Mouse (Mus musculus) gastrocnemius, postnatal 10 days (tissue): ENCODE data around the gene Defb21. TPM values are rescaled to one million over a fixed set of nuclear protein-coding genes. Genes with fewer than 3 reads are reported as not detected.

Source experiments
- DNase-seq: peaks from one replicate; pipeline ENCODE4 v3.0.0; 2021; ENCODE audit warnings: mixed read lengths
- long read RNA-seq, 2 experiments: library from polyadenylated mRNA; stranded (forward); transcript quantifications; one replicate each; pipeline ENCODE4 v2.0.0; 2021
- total RNA-seq, 2 experiments: library from RNA; stranded (reverse); gene quantifications; 2 replicates each; pipeline ENCODE4 v1.2.3; 2021

The Defb21 gene
- not detected for total RNA-seq
- long read RNA-seq, experiment 1, result 0 reads
- long read RNA-seq, experiment 2, result 0 reads

GRCm38 (mm10) chr2:152572114-152572794, at the start of gene Defb21:
TSS of gene Defb21 (plus strand) at chr2:152572744.
- peak; percentile 29 for DNase-seq

GRCm38 (mm10) chr2:152539944-152540710, 32.4 kb upstream of the Defb21 start, which contains the start of gene Defb29:
TSS of gene Defb29 (minus strand) at chr2:152540098.
- DNase-seq, result no peak

- DNase-seq, result no peak
Observed at GRCm38 (mm10) chr2:152541979-152542378, 30.6 kb upstream of the Defb21 start.

- DNase-seq, result no peak
Observed at GRCm38 (mm10) chr2:152542897-152543296, 29.6 kb upstream of the Defb21 start.

GRCm38 (mm10) chr2:152543478-152543877, 29.1 kb upstream of the Defb21 start:
- no peak for DNase-seq

GRCm38 (mm10) chr2:152544691-152545090, 27.9 kb upstream of the Defb21 start:
- peak; percentile 9 for DNase-seq

- no peak for DNase-seq
Observed at GRCm38 (mm10) chr2:152548124-152548523, 24.4 kb upstream of the Defb21 start.

GRCm38 (mm10) chr2:152553774-152554423, 18.6 kb upstream of the Defb21 start:
- DNase-seq, result peak; percentile 69

- no peak for DNase-seq
Observed at GRCm38 (mm10) chr2:152556655-152557054, 15.9 kb upstream of the Defb21 start.

- no peak for DNase-seq
Observed at GRCm38 (mm10) chr2:152569038-152569437, 3.5 kb upstream of the Defb21 start, which contains the start of gene Gm17416. TSS of gene Gm17416 (plus strand) at chr2:152569338.

GRCm38 (mm10) chr2:152569881-152570280, 2.7 kb upstream of the Defb21 start:
- no peak for DNase-seq

GRCm38 (mm10) chr2:152570313-152570712, 2.2 kb upstream of the Defb21 start:
- DNase-seq, result no peak

GRCm38 (mm10) chr2:152573484-152573883, 940 bp downstream of the Defb21 start:
- no peak for DNase-seq

- no peak for DNase-seq
Observed at GRCm38 (mm10) chr2:152580107-152580506, 7.6 kb downstream of the Defb21 start, which contains the start of gene Defb19. TSS of gene Defb19 (minus strand) at chr2:152580312.

- DNase-seq, result no peak
Observed at GRCm38 (mm10) chr2:152580612-152581011, 8.1 kb downstream of the Defb21 start.

- no peak for DNase-seq
Observed at GRCm38 (mm10) chr2:152586926-152587560, 14.5 kb downstream of the Defb21 start.

- no peak for DNase-seq
Observed at GRCm38 (mm10) chr2:152588450-152588849, 15.9 kb downstream of the Defb21 start.

GRCm38 (mm10) chr2:152589021-152589420, 16.5 kb downstream of the Defb21 start:
- no peak for DNase-seq

GRCm38 (mm10) chr2:152599299-152599698, 26.8 kb downstream of the Defb21 start, which contains the start of gene Defb45:
TSS of gene Defb45 (minus strand) at chr2:152599399.
- no peak for DNase-seq

- no peak for DNase-seq
Observed at GRCm38 (mm10) chr2:152600076-152600475, 27.5 kb downstream of the Defb21 start.

- no peak for DNase-seq
Observed at GRCm38 (mm10) chr2:152601275-152601960, 28.9 kb downstream of the Defb21 start.

- peak; percentile 61 for DNase-seq
Observed at GRCm38 (mm10) chr2:152604057-152604456, 31.5 kb downstream of the Defb21 start, which contains the start of gene Defb36. TSS of gene Defb36 (plus strand) at chr2:152604327.
